Mouse (Mus musculus): Measurements from ENCODE around the gene Ing5. TPM values are rescaled to one million over a fixed set of nuclear protein-coding genes. Genes with fewer than 3 reads are reported as not detected.

The Ing5 gene
- total RNA-seq, 1 experiment = 26.5 TPM

DNA sequence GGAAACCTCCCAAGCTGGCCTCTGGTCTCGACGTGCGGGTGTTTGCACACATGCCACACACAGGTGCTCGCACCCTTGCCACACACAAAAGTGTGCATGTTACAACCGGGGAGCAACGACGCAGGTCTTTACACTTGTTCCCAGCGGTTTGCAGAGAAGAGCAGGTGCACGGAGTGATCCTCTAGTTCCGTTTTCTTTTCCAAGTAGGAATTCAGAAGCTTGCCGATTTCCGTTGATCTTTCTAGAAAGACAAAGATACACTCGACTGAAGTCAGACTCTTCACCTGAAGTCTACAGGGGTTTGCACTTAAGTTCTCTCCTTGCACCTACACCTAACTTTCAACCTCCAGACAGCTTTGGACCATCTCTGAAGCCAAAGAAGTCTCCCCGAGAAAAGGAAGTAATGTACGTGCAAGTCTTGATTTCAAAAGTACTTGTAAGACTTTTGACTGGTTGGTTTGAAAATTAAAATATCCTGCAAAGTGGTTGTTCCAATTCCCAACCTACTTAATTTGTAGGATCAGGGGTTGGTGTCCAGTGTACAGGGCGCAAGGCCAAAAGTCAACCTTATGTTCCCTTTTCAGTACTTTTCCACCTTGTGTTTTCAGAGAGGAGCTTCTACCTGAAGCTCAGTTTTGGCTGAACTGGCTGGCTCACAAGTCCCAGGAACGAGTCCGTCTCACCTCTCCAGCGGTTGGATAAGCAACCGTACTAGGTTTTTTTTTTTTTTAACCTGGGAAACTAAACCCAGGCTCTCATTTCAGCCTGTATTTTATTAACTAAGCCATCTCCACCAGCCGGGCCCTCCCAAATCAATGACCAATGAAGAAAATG, 2.9 kb upstream of the Ing5 start:
- no peaks in the 10 kb centered on the region for H3K9me3 ChIP-seq (ENCODE audit: control insufficient read depth, insufficient read depth, low read depth, low read length)
- peak overlapping the region; percentile 91; the same call in 1 of the 2 replicates for H3K27ac ChIP-seq (ENCODE audit: insufficient read depth, low read depth, low read length, poor library complexity, severe bottlenecking)
- H3K4me3 ChIP-seq (ENCODE audit: insufficient read depth in 1 of 2, low read depth in 1 of 2, low read length in 2 of 2, poor library complexity in 1 of 2, severe bottlenecking in 1 of 2) = peak overlapping the region; percentile 80 to 99
- TF ChIP-seq HCFC1 (IDR thresholded peaks at IDR 0.05; ENCODE audit: borderline replicate concordance, insufficient read depth, low read length) = no peak
- TF ChIP-seq CHD2 (IDR thresholded peaks at IDR 0.05; ENCODE audit: low read depth, low read length) = no peak
- no peak for TF ChIP-seq ZC3H11A (IDR thresholded peaks at IDR 0.05; ENCODE audit: borderline replicate concordance, low read depth, low read length)
- no peak for TF ChIP-seq MAFK (IDR thresholded peaks at IDR 0.05; ENCODE audit: insufficient read depth, low read depth, low read length)
- no peak for TF ChIP-seq ZNF384 (IDR thresholded peaks at IDR 0.05; ENCODE audit: low read depth, low read length)
- peaks cover 3 to 6% of the 10 kb centered on the region in 2 experiments; a peak in 2 of 4 replicates for H3K4me1 ChIP-seq (ENCODE audit: control insufficient read depth in 2 of 2, insufficient read depth in 2 of 2, low read length in 2 of 2, poor library complexity in 1 of 2)
- in situ Hi-C loops (cut with MboI; ENCODE audit: low sequenced_read_pairs in 2 of 2, unreplicated experiment in 2 of 2) = no loop called here
- DNase-seq (ENCODE audit: low read depth, low spot score) = no peak
- peaks cover 25% of the 10 kb centered on the region for H3K36me3 ChIP-seq (ENCODE audit: control insufficient read depth, insufficient read depth, low read length, poor library complexity, severe bottlenecking)
- peak overlapping the region; percentile 98 for H3K9ac ChIP-seq (ENCODE audit: insufficient read depth, low read depth, low read length, poor library complexity, severe bottlenecking)

DNA sequence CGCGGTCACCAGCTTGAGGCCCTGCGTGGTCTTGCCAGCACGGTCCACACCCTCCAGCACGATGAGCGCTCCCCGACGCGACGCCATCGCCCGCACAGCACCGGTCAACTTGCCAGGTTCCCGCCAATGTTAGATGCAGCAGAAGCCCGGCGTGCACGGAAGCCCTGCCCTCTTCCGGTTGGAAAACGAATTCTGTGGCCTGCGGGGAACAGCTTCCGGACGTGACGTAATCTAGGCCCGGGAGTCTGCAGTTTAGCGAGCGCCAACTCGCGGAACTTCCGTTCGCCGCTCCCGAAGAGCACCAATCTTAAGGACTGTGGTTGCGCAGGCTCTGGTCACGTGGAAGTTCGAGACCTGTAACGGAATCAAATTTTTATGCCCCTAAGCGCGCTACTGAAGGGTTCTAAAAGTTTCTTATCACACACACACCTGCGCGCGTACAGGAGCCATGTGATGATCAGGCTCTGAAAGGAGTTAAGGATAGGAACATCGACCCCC, 2.0 kb upstream of the Ing5 start, which contains the start of gene Dtymk:
Dtymk (minus strand) TSS at position 194 of the 498 bp plus-strand sequence.
- Histone ChIP-seq H3K27ac (ENCODE audit: insufficient read depth, low read depth, low read length, poor library complexity, severe bottlenecking) (peak within 1 kb of the TSS; percentile 91), H3K36me3 (ENCODE audit: control insufficient read depth, insufficient read depth, low read length, poor library complexity, severe bottlenecking) (peaks cover 28% of the 10 kb centered on the region), H3K9ac (ENCODE audit: insufficient read depth, low read depth, low read length, poor library complexity, severe bottlenecking) (peak within 1 kb of the TSS; percentile 98), H3K9me3 (ENCODE audit: control insufficient read depth, insufficient read depth, low read depth, low read length) (no peaks in the 10 kb centered on the region), H3K4me3 (ENCODE audit: insufficient read depth in 1 of 2, low read depth in 1 of 2, low read length in 2 of 2, poor library complexity in 1 of 2, severe bottlenecking in 1 of 2) (peak within 1 kb of the TSS; percentile 80 to 99), H3K4me1 (ENCODE audit: control insufficient read depth in 2 of 2, insufficient read depth in 2 of 2, low read length in 2 of 2, poor library complexity in 1 of 2) (peaks cover 3 to 6% of the 10 kb centered on the region in 2 experiments; a peak in 2 of 4 replicates)
- TF ChIP-seq MAFK (IDR thresholded peaks at IDR 0.05; ENCODE audit: insufficient read depth, low read depth, low read length) (no peak), HCFC1 (IDR thresholded peaks at IDR 0.05; ENCODE audit: borderline replicate concordance, insufficient read depth, low read length) (peak; percentile 61; the same call in 1 of the 2 replicates)
- in situ Hi-C loops (cut with MboI; ENCODE audit: low sequenced_read_pairs in 2 of 2, unreplicated experiment in 2 of 2) = no loop called here
- peak; percentile 87 for DNase-seq (ENCODE audit: low read depth, low spot score)

DNA sequence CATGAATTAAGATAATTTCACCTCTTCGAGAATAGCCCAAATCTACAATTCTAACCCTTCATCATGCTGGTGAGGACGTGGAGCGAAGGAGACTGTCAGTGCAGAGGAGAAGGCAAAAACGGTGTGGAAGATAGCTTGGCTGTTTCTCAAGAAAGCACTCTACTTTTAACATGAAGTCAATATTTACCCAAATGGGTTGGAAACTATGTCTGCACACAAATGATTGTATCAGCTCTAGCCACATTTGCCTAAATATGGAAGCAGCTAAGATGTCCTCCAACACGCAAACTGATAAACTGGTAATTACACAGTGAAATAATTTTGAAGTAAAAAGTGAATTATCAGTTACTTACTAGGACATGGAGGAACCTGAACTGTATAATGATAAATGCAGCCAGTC, 994 bp upstream of the Ing5 start:
- in situ Hi-C loops (cut with MboI; ENCODE audit: low sequenced_read_pairs in 2 of 2, unreplicated experiment in 2 of 2) = no loop called here
- Histone ChIP-seq H3K36me3 (ENCODE audit: control insufficient read depth, insufficient read depth, low read length, poor library complexity, severe bottlenecking) (peaks cover 28% of the 10 kb centered on the region), H3K4me3 (ENCODE audit: insufficient read depth in 1 of 2, low read depth in 1 of 2, low read length in 2 of 2, poor library complexity in 1 of 2, severe bottlenecking in 1 of 2) (peak overlapping the region in 1 of 2 experiments; percentile 80; a peak in 2 of 4 replicates), H3K4me1 (ENCODE audit: control insufficient read depth in 2 of 2, insufficient read depth in 2 of 2, low read length in 2 of 2, poor library complexity in 1 of 2) (peaks cover 3 to 6% of the 10 kb centered on the region in 2 experiments; a peak in 2 of 4 replicates), H3K27ac (ENCODE audit: insufficient read depth, low read depth, low read length, poor library complexity, severe bottlenecking) (no peak overlapping the region), H3K9ac (ENCODE audit: insufficient read depth, low read depth, low read length, poor library complexity, severe bottlenecking) (no peak overlapping the region), H3K9me3 (ENCODE audit: control insufficient read depth, insufficient read depth, low read depth, low read length) (no peaks in the 10 kb centered on the region)
- no peak for DNase-seq (ENCODE audit: low read depth, low spot score)
- TF ChIP-seq ZNF384 (IDR thresholded peaks at IDR 0.05; ENCODE audit: low read depth, low read length) (no peak), MAFK (IDR thresholded peaks at IDR 0.05; ENCODE audit: insufficient read depth, low read depth, low read length) (no peak), CHD2 (IDR thresholded peaks at IDR 0.05; ENCODE audit: low read depth, low read length) (no peak), HCFC1 (IDR thresholded peaks at IDR 0.05; ENCODE audit: borderline replicate concordance, insufficient read depth, low read length) (no peak), ZC3H11A (IDR thresholded peaks at IDR 0.05; ENCODE audit: borderline replicate concordance, low read depth, low read length) (no peak)

DNA sequence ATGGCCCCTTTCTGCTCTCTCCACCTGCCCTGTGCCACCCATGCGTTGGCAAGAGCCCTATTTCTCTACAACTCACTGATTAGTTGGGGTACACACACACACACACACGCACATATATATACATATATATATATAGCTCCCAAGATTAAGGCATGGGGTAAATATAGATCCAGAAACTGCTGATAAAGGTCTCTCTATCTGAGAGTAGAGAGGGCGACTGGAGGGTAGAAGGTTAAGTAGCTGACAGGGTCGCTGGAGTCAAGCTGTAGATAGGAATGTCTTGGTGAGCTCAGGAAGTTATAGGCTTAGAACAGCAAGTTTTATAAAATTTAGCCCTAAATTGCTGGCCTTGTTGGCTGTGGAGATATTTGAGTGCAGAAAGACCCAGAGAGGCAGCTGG, 1.1 kb downstream of the Ing5 start:
- no peak overlapping the region for H3K27ac ChIP-seq (ENCODE audit: insufficient read depth, low read depth, low read length, poor library complexity, severe bottlenecking)
- no peaks in the 10 kb centered on the region for H3K9me3 ChIP-seq (ENCODE audit: control insufficient read depth, insufficient read depth, low read depth, low read length)
- in situ Hi-C loops (cut with MboI; ENCODE audit: low sequenced_read_pairs in 2 of 2, unreplicated experiment in 2 of 2) = no loop called here
- H3K36me3 ChIP-seq (ENCODE audit: control insufficient read depth, insufficient read depth, low read length, poor library complexity, severe bottlenecking) = peaks cover 20% of the 10 kb centered on the region
- peaks cover 3 to 6% of the 10 kb centered on the region in 2 experiments; a peak in 2 of 4 replicates for H3K4me1 ChIP-seq (ENCODE audit: control insufficient read depth in 2 of 2, insufficient read depth in 2 of 2, low read length in 2 of 2, poor library complexity in 1 of 2)
- DNase-seq (ENCODE audit: low read depth, low spot score) = no peak
- H3K4me3 ChIP-seq (ENCODE audit: insufficient read depth in 1 of 2, low read depth in 1 of 2, low read length in 2 of 2, poor library complexity in 1 of 2, severe bottlenecking in 1 of 2) = peak overlapping the region; percentile 76 to 83; a peak in 3 of 4 replicates
- H3K9ac ChIP-seq (ENCODE audit: insufficient read depth, low read depth, low read length, poor library complexity, severe bottlenecking) = peak overlapping the region; percentile 58; the same call in 1 of the 2 replicates
- TF ChIP-seq MAFK (IDR thresholded peaks at IDR 0.05; ENCODE audit: insufficient read depth, low read depth, low read length) = no peak

All from ES-E14 (cell line).